Mouse (Mus musculus) heart, embryonic 10.5 days (tissue): ENCODE measurements around the gene Heatr5b. TPM values are rescaled to one million over a fixed set of nuclear protein-coding genes. Genes with fewer than 3 reads are reported as not detected.
A peak's percentile ranks its signal among the peaks of the same experiment; 100 is the strongest.

ENCODE experiments used
- DNase-seq: peaks from one replicate; pipeline ENCODE4 v3.0.0-alpha.2; 2017; ENCODE audit warnings: low spot score
- H3K27ac ChIP-seq: fragments of 300-500 bp; sonication (generic); 2 replicates; pipeline ENCODE4 v1.5.1; 2016; ENCODE audit warnings: mild to moderate bottlenecking
- H3K27me3 ChIP-seq: fragments of 300-500 bp; sonication (generic); 2 replicates; pipeline ENCODE4 v1.6.1; 2016; ENCODE audit warnings: mild to moderate bottlenecking; ENCODE audit not compliant: poor library complexity, insufficient read depth, severe bottlenecking
- H3K36me3 ChIP-seq: fragments of 300-500 bp; sonication (generic); 2 replicates; pipeline ENCODE4 v1.6.1; 2016; ENCODE audit warnings: mild to moderate bottlenecking, moderate library complexity
- H3K4me1 ChIP-seq: fragments of 300-500 bp; sonication (generic); 2 replicates; pipeline ENCODE4 v1.6.1; 2016; ENCODE audit warnings: mild to moderate bottlenecking
- H3K4me3 ChIP-seq: fragments of 300-500 bp; sonication (generic); 2 replicates; pipeline ENCODE4 v1.5.1; 2016; ENCODE audit warnings: mild to moderate bottlenecking, moderate library complexity
- H3K9me3 ChIP-seq: fragments of 300-500 bp; sonication (generic); 2 replicates; pipeline ENCODE4 v1.6.1; 2016; ENCODE audit warnings: mild to moderate bottlenecking, moderate library complexity
- WGBS: fragments of 180-500 bp; shearing (Covaris S2); methylation state at CpG from one replicate; pipeline ENCODE4 v1.1.7; 2016; 5-methylcytosine and 5-hydroxymethylcytosine counted together
- polyA plus RNA-seq: library from polyadenylated mRNA; unstranded; fragments of >200 nt; fragmentation: Nextera tagmentation; extraction: Ambion mirVana; gene quantifications from 2 replicates; pipeline ENCODE4 v1.2.1, GENCODE M21; 2016

Gene Heatr5b
- polyA plus RNA-seq, 1 experiment from 2014 or later, result 16.2 TPM

DNA sequence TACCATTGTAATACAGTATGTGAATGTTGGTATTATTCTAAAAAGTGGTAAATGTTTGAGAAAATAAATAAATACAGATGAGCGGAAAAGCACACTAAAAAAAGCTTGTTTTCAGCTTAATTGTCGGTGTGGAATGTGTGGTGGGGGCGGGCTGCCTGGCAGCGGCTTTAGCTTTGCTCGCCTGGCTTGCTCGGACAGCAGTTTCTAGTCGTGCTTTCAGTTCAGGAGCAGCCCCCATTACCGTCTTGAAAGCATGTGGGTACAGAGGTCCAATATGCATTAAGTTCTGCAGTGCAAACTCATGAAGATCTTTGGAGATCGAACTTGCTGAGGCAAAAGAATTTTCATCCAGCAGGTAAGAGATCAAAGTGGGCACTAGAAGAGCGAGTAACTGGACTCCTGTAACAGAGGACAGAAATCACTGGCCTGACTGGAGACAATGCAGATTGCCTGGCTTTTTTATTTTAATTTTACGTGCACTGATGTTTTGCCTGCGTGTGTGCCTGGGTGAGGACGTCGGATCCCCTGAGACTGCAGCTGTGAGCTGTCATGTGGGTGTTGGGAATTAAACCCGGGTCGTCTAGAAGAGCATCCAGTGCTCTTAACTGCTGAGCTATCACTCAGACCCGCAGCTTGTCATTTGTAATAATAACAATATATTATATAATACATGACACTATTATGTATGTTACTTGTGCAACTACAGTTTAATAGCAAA lies 82.1 kb downstream of the Heatr5b start:
- no peak for DNase-seq
- H3K27me3 ChIP-seq, result no peaks in the 10 kb centered on the region
- H3K36me3 ChIP-seq, result peaks cover 51% of the 10 kb centered on the region
- H3K9me3 ChIP-seq, result no peaks in the 10 kb centered on the region
- H3K27ac ChIP-seq, result no peak overlapping the region
- WGBS, result 75% methylated on average over 17 of the region's 17 CpGs
- H3K4me1 ChIP-seq, result 0 out of 2 replicates have a peak, but pooled peaks cover 4% of the 10 kb centered on the region
- H3K4me3 ChIP-seq, result no peak overlapping the region

GRCm38 (mm10) chr17:78752064-78752463 lies 83.1 kb downstream of the Heatr5b start:
- Histone ChIP-seq H3K27ac (no peak overlapping the region), H3K27me3 (no peaks in the 10 kb centered on the region), H3K9me3 (no peaks in the 10 kb centered on the region), H3K36me3 (peaks cover 41% of the 10 kb centered on the region), H3K4me1 (0 out of 2 replicates have a peak, but pooled peaks cover 4% of the 10 kb centered on the region), H3K4me3 (no peak overlapping the region)
- 56% methylated on average over 10 of the region's 10 CpGs for WGBS
- DNase-seq, result no peak

DNA sequence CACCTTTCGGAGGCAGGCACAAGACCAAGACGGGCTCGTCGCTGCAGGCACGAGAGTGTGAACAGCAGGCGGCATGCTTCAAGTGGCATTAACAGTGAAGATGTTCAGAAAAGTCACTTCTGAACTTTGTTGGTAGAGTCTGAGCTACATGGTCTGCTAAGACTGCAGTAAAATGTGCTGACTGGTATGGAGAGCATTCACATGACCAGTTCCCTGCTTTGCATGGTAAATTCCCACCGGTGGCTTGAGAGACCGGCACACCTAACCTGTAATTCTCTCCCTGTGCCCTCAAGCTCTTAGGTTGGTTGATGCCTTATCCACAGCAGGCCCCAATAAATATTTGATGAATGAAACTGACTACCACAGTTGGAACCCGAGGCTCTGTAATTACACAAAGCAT lies 86.7 kb downstream of the Heatr5b start:
- H3K36me3 ChIP-seq, result peaks cover 25% of the 10 kb centered on the region
- no peak for DNase-seq

GRCm38 (mm10) chr17:78738416-78738815 lies 96.7 kb downstream of the Heatr5b start:
- Histone ChIP-seq H3K4me1 (peaks cover 18% of the 10 kb centered on the region; the same call in 1 of the 2 replicates), H3K27ac (no peak overlapping the region), H3K9me3 (no peaks in the 10 kb centered on the region), H3K36me3 (no peaks in the 10 kb centered on the region), H3K4me3 (no peak overlapping the region), H3K27me3 (no peaks in the 10 kb centered on the region)
- no peak for DNase-seq
- 45% methylated on average over 1 of the region's 1 CpGs for WGBS

More for the DNA sequence above, 86.7 kb downstream of the Heatr5b start:
- Histone ChIP-seq H3K9me3 (no peaks in the 10 kb centered on the region), H3K4me3 (no peak overlapping the region), H3K4me1 (0 out of 2 replicates have a peak, but pooled peaks cover 4% of the 10 kb centered on the region), H3K27me3 (no peaks in the 10 kb centered on the region), H3K27ac (no peak overlapping the region)
- WGBS, result 86% methylated on average over 9 of the region's 9 CpGs

GRCm38 (mm10) chr17:78737771-78738170 lies 97.4 kb downstream of the Heatr5b start:
- Histone ChIP-seq H3K36me3 (no peaks in the 10 kb centered on the region), H3K27me3 (no peaks in the 10 kb centered on the region), H3K4me3 (no peak overlapping the region), H3K4me1 (peaks cover 20% of the 10 kb centered on the region; the same call in 1 of the 2 replicates), H3K27ac (no peak overlapping the region), H3K9me3 (no peaks in the 10 kb centered on the region)
- DNase-seq, result no peak
- 46% methylated on average over 2 of the region's 2 CpGs for WGBS

DNA sequence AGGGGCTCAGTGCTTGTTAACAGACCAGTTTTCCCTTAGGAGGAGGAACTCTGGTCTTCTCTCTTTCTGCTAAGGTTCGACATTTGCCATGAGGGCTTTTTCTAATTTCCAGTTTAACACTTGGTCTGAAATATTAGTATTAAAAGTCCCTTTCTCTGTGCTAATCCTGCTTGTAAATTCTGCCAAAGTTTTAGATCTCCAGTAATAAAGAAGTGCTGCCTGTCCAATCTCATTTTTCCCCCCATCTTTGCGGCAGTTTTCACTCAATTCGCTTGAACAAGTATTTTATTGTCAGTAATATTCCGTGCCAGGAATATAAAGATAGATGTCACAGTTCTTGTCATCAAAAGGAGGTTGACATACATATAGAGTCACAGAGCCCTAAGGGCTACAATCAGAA lies 98.1 kb downstream of the Heatr5b start, which contains the start of gene Strn:
Gene Strn (minus strand): TSS at position 101 of the 400 bp plus-strand sequence.
- peak within 1 kb of the TSS; percentile 97 for H3K4me3 ChIP-seq
- H3K9me3 ChIP-seq, result no peaks in the 10 kb centered on the region
- H3K4me1 ChIP-seq, result peaks cover 26% of the 10 kb centered on the region
- peak within 1 kb of the TSS; percentile 98 for H3K27ac ChIP-seq
- DNase-seq, result no peak
- H3K27me3 ChIP-seq, result no peaks in the 10 kb centered on the region
- 41% methylated on average over 4 of the region's 4 CpGs for WGBS
- 0 out of 2 replicates have a peak, but pooled peaks cover 3% of the 10 kb centered on the region for H3K36me3 ChIP-seq

DNA sequence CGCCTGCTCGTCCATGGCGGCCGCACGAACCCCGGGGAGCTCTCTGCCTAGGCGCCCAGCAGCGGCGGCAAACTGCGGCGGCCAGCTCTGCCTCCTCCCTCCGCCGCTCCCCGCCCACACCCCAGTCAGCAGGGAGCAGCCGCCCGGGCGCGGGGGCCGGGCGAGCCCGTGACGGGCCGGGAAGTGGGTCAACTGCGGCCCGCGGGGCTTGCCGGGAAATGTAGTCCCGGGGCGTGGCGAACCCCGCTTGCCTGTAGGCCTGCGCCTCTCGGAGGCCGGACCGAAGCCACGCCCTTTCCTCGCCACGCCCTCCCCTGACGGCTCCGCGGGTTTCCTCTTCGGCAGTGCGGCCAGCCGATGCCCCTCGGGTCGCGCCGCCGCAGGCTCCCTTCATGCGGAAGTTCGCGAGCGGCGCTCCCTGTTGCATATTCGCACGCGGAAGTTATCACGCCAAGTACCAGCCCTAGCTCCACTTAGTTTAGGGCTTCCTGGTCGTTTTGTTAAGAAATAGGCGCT lies 98.6 kb downstream of the Heatr5b start:
- WGBS, result under 1% methylated on average over 58 of the region's 60 CpGs
- H3K4me3 ChIP-seq, result peak overlapping the region; percentile 97
- no peaks in the 10 kb centered on the region for H3K27me3 ChIP-seq
- H3K4me1 ChIP-seq, result peaks cover 29% of the 10 kb centered on the region
- H3K27ac ChIP-seq, result peak overlapping the region; percentile 98
- DNase-seq, result peak; percentile 99
- 0 out of 2 replicates have a peak, but pooled peaks cover 3% of the 10 kb centered on the region for H3K36me3 ChIP-seq
- no peaks in the 10 kb centered on the region for H3K9me3 ChIP-seq

- Histone ChIP-seq H3K27ac (peak overlapping the region; percentile 98), H3K36me3 (0 out of 2 replicates have a peak, but pooled peaks cover 3% of the 10 kb centered on the region), H3K4me3 (peak overlapping the region; percentile 97), H3K27me3 (no peaks in the 10 kb centered on the region), H3K4me1 (peaks cover 29% of the 10 kb centered on the region), H3K9me3 (no peaks in the 10 kb centered on the region)
- DNase-seq, result no peak
- under 1% methylated on average over 39 of the region's 39 CpGs for WGBS
Measured at GRCm38 (mm10) chr17:78735731-78736472, 99.3 kb downstream of the Heatr5b start.

- WGBS, result 66% methylated on average over 10 of the region's 10 CpGs
- Histone ChIP-seq H3K27ac (peak overlapping the region; percentile 98; the same call in 1 of the 2 replicates), H3K36me3 (0 out of 2 replicates have a peak, but pooled peaks cover 3% of the 10 kb centered on the region), H3K27me3 (no peaks in the 10 kb centered on the region), H3K9me3 (no peaks in the 10 kb centered on the region), H3K4me1 (peaks cover 29% of the 10 kb centered on the region), H3K4me3 (peak overlapping the region; percentile 97)
- DNase-seq, result no peak
Measured at GRCm38 (mm10) chr17:78734806-78735205, 100.4 kb downstream of the Heatr5b start.

GRCm38 (mm10) chr17:78732056-78732455 lies 103.1 kb downstream of the Heatr5b start:
- 73% methylated on average over 1 of the region's 1 CpGs for WGBS
- H3K9me3 ChIP-seq, result no peaks in the 10 kb centered on the region
- 0 out of 2 replicates have a peak, but pooled peaks cover 3% of the 10 kb centered on the region for H3K36me3 ChIP-seq
- H3K4me1 ChIP-seq, result peaks cover 28% of the 10 kb centered on the region
- H3K27ac ChIP-seq, result no peak overlapping the region
- H3K27me3 ChIP-seq, result no peaks in the 10 kb centered on the region
- no peak for DNase-seq
- H3K4me3 ChIP-seq, result no peak overlapping the region

DNA sequence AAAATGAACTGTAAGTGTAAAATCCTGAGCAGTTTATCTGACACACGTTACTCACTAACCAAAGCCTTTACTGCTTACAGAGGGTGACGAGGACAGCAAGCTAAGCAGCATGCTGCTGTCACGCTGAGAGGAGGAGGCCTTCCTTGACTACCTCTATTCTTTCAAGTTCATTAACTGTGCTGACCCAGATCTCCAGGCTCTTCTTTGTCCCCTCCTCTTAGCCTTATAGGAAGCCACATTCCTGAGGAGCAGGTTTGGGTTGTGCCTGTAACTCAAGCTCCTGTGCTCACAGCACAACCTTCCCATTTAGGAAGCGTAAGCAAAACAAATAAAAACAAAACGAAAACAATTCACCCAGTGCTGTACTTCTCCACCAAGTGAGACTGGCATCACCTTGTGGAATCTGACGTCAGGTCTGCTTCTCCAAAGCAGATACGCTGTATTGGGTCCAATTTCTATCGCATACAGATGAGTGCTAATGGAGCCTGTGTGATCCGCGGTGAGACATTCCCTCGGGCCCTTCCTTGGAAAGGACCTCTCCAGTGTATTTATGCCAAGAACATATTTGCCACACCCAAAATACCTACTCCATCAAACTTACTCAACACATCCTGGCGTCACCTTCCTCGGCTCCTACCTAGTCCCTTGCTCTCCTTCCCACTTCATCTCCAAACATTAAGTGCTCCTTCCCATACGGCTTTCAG lies 108.3 kb downstream of the Heatr5b start:
- 80% methylated on average over 14 of the region's 14 CpGs for WGBS
- H3K27me3 ChIP-seq, result no peaks in the 10 kb centered on the region
- H3K36me3 ChIP-seq, result peaks cover 6% of the 10 kb centered on the region; the same call in 1 of the 2 replicates
- H3K9me3 ChIP-seq, result no peaks in the 10 kb centered on the region
- H3K27ac ChIP-seq, result no peak overlapping the region
- H3K4me3 ChIP-seq, result no peak overlapping the region
- no peak for DNase-seq
- H3K4me1 ChIP-seq, result peaks cover 18% of the 10 kb centered on the region

GRCm38 (mm10) chr17:78724461-78725055 lies 110.6 kb downstream of the Heatr5b start:
- H3K9me3 ChIP-seq, result no peaks in the 10 kb centered on the region
- H3K27me3 ChIP-seq, result no peaks in the 10 kb centered on the region
- H3K36me3 ChIP-seq, result peaks cover 8% of the 10 kb centered on the region; the same call in 1 of the 2 replicates
- H3K27ac ChIP-seq, result no peak overlapping the region; the same call in 1 of the 2 replicates
- peak; percentile 81 for DNase-seq
- 58% methylated on average over 6 of the region's 6 CpGs for WGBS
- no peak overlapping the region for H3K4me3 ChIP-seq
- H3K4me1 ChIP-seq, result peaks cover 17% of the 10 kb centered on the region; the same call in 1 of the 2 replicates
